Mouse (Mus musculus) heart, adult 2 months (tissue): ENCODE data around the gene Cfap221.

Experiments used
- CTCF ChIP-seq: fragments of 200-600 bp; IDR thresholded peaks from 2 replicates; pipeline ENCODE4 v1.8.1; 2022; ENCODE audit warnings: antibody characterized with exemption, mild to moderate bottlenecking, moderate library complexity
- EP300 ChIP-seq: fragments of 200-500 bp; IDR thresholded peaks from 2 replicates; pipeline ENCODE4 v1.6.1; 2011; ENCODE audit warnings: low read depth, low read length, control low read depth; ENCODE audit not compliant: insufficient read depth
- POLR2A ChIP-seq: fragments of 200-500 bp; IDR thresholded peaks from 2 replicates; pipeline ENCODE4 v1.6.1; 2011; ENCODE audit warnings: mild to moderate bottlenecking, low read depth, low read length, control low read depth; ENCODE audit not compliant: insufficient read depth

GRCm38 (mm10) chr1:120042421-120042820 lies 45.4 kb upstream of the Cfap221 start:
- TF ChIP-seq CTCF (no peak), EP300 (no peak), POLR2A (no peak)
